Mouse (Mus musculus) telencephalon, adult 2 months (tissue): Measurements from ENCODE around the gene Vopp1.
"Not testable (repeated sequence)": the region's sequence is repeated elsewhere in the genome, so short reads cannot be mapped to it uniquely, and the experiment has no call there.

Experiments
- DNase-seq: peaks from one replicate; pipeline ENCODE4 v3.0.0-alpha.2; 2011; ENCODE audit warnings: low read depth, low spot score

The Vopp1 gene

GRCm38 (mm10) chr6:57824422-57825258, at the start of gene Vopp1:
TSS of gene Vopp1 (minus strand) at chr6:57825159.
- peak; percentile 52 for DNase-seq

- peak; percentile 36 for DNase-seq
These were observed 34.4 kb upstream of the Vopp1 start for GRCm38 (mm10) chr6:57859043-57860042.

- not testable (repeated sequence) for DNase-seq
These were observed 26.2 kb upstream of the Vopp1 start for GRCm38 (mm10) chr6:57851177-57851576.

- DNase-seq = no peak
These were observed 25.3 kb upstream of the Vopp1 start, which contains the start of gene Vmn1r21 for GRCm38 (mm10) chr6:57850286-57850685. TSS of gene Vmn1r21 (minus strand) at chr6:57850343.

- no peak for DNase-seq
These were observed 14.9 kb upstream of the Vopp1 start for GRCm38 (mm10) chr6:57839693-57840408.

- no peak for DNase-seq
These were observed 328 bp upstream of the Vopp1 start for GRCm38 (mm10) chr6:57825259-57825715.

- no peak for DNase-seq
These were observed 1.5 kb downstream of the Vopp1 start for GRCm38 (mm10) chr6:57823461-57823860.

GRCm38 (mm10) chr6:57822648-57823410, 2.1 kb downstream of the Vopp1 start:
- no peak for DNase-seq

- no peak for DNase-seq
These were observed 10.5 kb downstream of the Vopp1 start for GRCm38 (mm10) chr6:57814436-57814940.

GRCm38 (mm10) chr6:57811748-57812730, 12.9 kb downstream of the Vopp1 start:
- no peak for DNase-seq

- DNase-seq = no peak
These were observed 19.5 kb downstream of the Vopp1 start for GRCm38 (mm10) chr6:57805218-57806069.

- no peak for DNase-seq
These were observed 21.8 kb downstream of the Vopp1 start for GRCm38 (mm10) chr6:57803130-57803529.

GRCm38 (mm10) chr6:57798986-57799385, 26.0 kb downstream of the Vopp1 start:
- DNase-seq = no peak

GRCm38 (mm10) chr6:57796853-57797423, 28.0 kb downstream of the Vopp1 start:
- DNase-seq = peak; percentile 65

- DNase-seq = no peak
These were observed 29.1 kb downstream of the Vopp1 start for GRCm38 (mm10) chr6:57795835-57796234.

GRCm38 (mm10) chr6:57792821-57793220, 32.1 kb downstream of the Vopp1 start:
- not testable (repeated sequence) for DNase-seq

- DNase-seq = no peak
These were observed 34.4 kb downstream of the Vopp1 start for GRCm38 (mm10) chr6:57790542-57790941.

GRCm38 (mm10) chr6:57787376-57787775, 37.6 kb downstream of the Vopp1 start:
- no peak for DNase-seq
